Mouse (Mus musculus) lung, embryonic 15.5 days (tissue): Measurements from ENCODE around the gene Nipbl. TPM values are rescaled to one million over a fixed set of nuclear protein-coding genes. Genes with fewer than 3 reads are reported as not detected.
"Not testable (repeated sequence)": the region's sequence is repeated elsewhere in the genome, so short reads cannot be mapped to it uniquely, and the experiment has no call there.

Experiments
- ATAC-seq: fragments of 200-750 bp; cut with Nextera tagmentation; 2 replicates; pipeline ENCODE4 v1.8.0; 2017; ENCODE audit warnings: moderate number of reproducible peaks, borderline replicate concordance; ENCODE audit not compliant: low FRiP score, low TSS enrichment; ENCODE audit errors: extremely low read depth
- H3K27ac ChIP-seq: fragments of 300-500 bp; sonication (generic); 2 replicates; pipeline ENCODE4 v1.5.1; 2015; ENCODE audit warnings: moderate library complexity, mild to moderate bottlenecking, inconsistent platforms
- H3K27me3 ChIP-seq: fragments of 300-500 bp; sonication (generic); 2 replicates; pipeline ENCODE4 v1.6.1; 2015; ENCODE audit warnings: inconsistent platforms
- H3K36me3 ChIP-seq: fragments of 300-500 bp; sonication (generic); 2 replicates; pipeline ENCODE4 v1.6.1; 2015; ENCODE audit warnings: inconsistent platforms
- H3K4me1 ChIP-seq: fragments of 300-500 bp; sonication (generic); 2 replicates; pipeline ENCODE4 v1.6.1; 2015; ENCODE audit warnings: inconsistent platforms
- H3K4me2 ChIP-seq: fragments of 300-500 bp; sonication (generic); 2 replicates; pipeline ENCODE4 v1.6.1; 2015; ENCODE audit warnings: inconsistent platforms, mild to moderate bottlenecking, moderate library complexity
- H3K4me3 ChIP-seq: fragments of 300-500 bp; sonication (generic); 2 replicates; pipeline ENCODE4 v1.5.1; 2015; ENCODE audit warnings: mild to moderate bottlenecking, inconsistent platforms
- H3K9ac ChIP-seq: fragments of 300-500 bp; sonication (generic); 2 replicates; pipeline ENCODE4 v1.6.1; 2015; ENCODE audit warnings: inconsistent platforms
- H3K9me3 ChIP-seq: fragments of 300-500 bp; sonication (generic); 2 replicates; pipeline ENCODE4 v1.6.1; 2016; ENCODE audit warnings: inconsistent platforms
- WGBS: fragments of 180-500 bp; shearing (Covaris S2); methylation state at CpG from one replicate; pipeline ENCODE4 v1.1.7; 2015; 5-methylcytosine and 5-hydroxymethylcytosine counted together
- polyA plus RNA-seq: library from polyadenylated mRNA; unstranded; fragments of >200 nt; fragmentation: Nextera tagmentation; extraction: Ambion mirVana; gene quantifications from 2 replicates; pipeline ENCODE4 v1.2.1, GENCODE M21; 2015

Gene Nipbl
- polyA plus RNA-seq, 1 experiment from 2014 or later, result 16.9 TPM

DNA sequence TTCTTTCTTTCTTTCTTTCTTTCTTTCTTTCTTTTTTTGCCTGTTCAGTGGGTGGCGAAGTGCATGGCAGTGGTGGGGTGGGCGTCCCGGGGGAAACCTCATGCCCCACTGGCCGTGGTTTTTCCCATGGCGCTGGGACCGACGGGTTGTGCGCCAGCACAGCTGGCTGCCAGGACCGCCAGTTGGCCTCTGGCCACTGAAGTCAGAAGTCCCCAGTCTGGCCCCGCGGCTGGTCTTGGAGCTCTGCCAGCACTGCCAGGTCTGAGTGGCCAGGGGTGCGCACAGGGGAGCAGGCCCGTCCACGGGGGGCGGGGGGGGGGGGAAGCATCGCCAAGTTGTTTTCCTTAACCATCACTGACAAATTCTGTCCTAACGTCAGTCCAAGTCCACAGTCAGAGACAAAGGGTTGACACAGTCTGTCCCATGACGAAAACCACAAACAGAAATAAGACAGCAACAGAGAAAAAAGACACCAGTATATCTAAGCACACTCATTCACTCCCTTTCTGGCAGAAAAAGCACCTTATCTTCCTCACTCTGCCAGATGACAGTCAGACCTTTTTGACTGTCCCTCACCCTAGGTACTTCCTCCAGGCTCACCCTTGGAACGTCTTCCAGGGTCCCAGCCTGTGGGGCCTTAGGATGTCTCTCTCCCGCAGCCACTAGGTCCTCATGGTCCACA, 164.2 kb downstream of the Nipbl start:
- Histone ChIP-seq H3K9me3 (no peaks in the 10 kb centered on the region), H3K4me3 (peak overlapping the region; percentile 48), H3K9ac (no peak overlapping the region), H3K4me2 (peak overlapping the region; percentile 73), H3K27me3 (no peaks in the 10 kb centered on the region), H3K27ac (no peak overlapping the region), H3K4me1 (no peaks in the 10 kb centered on the region), H3K36me3 (no peaks in the 10 kb centered on the region)
- WGBS, result 37% methylated on average over 20 of the region's 20 CpGs
- ATAC-seq, result peak; percentile 87; the same call in 1 of the 2 replicates

- ATAC-seq, result peak; percentile 64
These were observed 164.9 kb downstream of the Nipbl start for GRCm38 (mm10) chr15:8279320-8279779.

DNA sequence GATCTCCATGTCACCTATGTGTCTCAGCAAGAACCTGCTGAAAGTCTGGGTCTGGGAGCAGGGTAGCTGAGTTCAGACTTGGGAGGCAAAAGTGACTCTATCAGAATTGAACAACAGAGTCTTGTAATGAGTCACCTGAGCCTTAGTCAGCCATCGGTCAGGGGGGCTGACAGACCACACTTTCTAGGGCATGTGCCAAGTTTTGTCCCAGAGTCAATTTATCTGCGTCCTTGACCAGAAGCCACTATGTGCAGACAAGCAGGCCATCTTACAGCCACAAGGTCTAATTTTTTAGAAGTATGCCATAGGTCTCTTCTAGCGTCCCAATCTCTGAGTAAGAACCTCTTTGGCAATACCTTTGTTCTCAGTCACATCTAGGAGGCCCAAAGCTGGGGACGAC, 166.3 kb downstream of the Nipbl start:
- 91% methylated on average over 4 of the region's 4 CpGs for WGBS
- not testable (repeated sequence) for H3K4me2 ChIP-seq, H3K27me3 ChIP-seq, H3K9me3 ChIP-seq, H3K9ac ChIP-seq, H3K4me1 ChIP-seq, H3K36me3 ChIP-seq, ATAC-seq, H3K27ac ChIP-seq, H3K4me3 ChIP-seq

More at GRCm38 (mm10) chr15:8279320-8279779, 164.9 kb downstream of the Nipbl start:
- 28% methylated on average over 16 of the region's 17 CpGs for WGBS
- Histone ChIP-seq H3K27me3 (no peaks in the 10 kb centered on the region), H3K4me1 (no peaks in the 10 kb centered on the region), H3K27ac (no peak overlapping the region; the same call in 1 of the 2 replicates), H3K9ac (0 out of 2 replicates have a peak overlapping the region, but pooled peaks have one; percentile 29), H3K9me3 (no peaks in the 10 kb centered on the region), H3K36me3 (no peaks in the 10 kb centered on the region), H3K4me2 (peak overlapping the region; percentile 73), H3K4me3 (peak overlapping the region; percentile 48)

DNA sequence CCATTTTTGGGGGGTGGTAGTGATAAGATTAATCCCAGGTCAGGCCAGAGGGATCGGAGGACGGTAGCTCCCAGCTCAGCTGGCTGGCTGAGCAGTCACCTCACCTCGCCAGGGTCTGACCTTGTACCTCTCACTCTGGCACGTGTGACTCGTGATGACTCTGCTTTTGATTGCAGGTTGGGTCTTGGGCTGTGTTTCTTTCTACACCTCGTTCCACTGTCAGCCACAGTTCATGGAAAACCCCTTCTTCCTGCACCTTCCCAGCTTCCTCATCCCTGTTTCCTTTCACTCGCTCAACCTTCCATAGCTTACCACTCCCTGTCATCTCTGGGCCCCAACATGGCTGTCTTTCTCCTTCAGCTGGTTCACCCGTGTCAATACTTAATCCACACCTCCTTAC, 172.3 kb downstream of the Nipbl start:
- Histone ChIP-seq H3K27me3 (no peaks in the 10 kb centered on the region), H3K9me3 (no peaks in the 10 kb centered on the region), H3K36me3 (peaks cover 29% of the 10 kb centered on the region), H3K4me2 (no peak overlapping the region), H3K4me1 (no peaks in the 10 kb centered on the region), H3K27ac (no peak overlapping the region), H3K4me3 (no peak overlapping the region), H3K9ac (no peak overlapping the region)
- WGBS, result 77% methylated on average over 8 of the region's 8 CpGs
- no peak for ATAC-seq

DNA sequence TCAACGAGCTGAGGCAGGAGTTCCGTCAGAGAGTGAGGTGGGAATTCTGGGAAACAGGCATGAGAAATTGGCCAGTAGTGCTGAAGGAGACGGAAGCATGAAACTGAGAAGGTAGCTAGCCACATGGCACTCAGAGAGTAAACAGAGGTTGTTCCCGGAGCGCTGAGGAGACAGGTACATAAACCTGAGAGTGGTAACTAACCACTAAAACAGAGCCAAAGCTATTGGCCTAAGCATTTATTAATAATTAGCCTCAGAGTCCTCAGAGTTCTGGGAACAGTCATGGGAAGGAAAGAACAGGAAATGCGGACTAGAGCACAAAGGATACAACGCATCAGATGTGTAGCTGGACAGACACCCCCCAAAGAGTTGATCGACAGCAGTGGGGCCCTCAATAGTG, 176.0 kb downstream of the Nipbl start:
- no peak overlapping the region for H3K27ac ChIP-seq
- H3K4me2 ChIP-seq, result no peak overlapping the region
- WGBS, result 82% methylated on average over 8 of the region's 8 CpGs
- H3K4me3 ChIP-seq, result no peak overlapping the region
- no peaks in the 10 kb centered on the region for H3K9me3 ChIP-seq
- no peak overlapping the region for H3K9ac ChIP-seq
- no peaks in the 10 kb centered on the region for H3K4me1 ChIP-seq
- no peaks in the 10 kb centered on the region for H3K27me3 ChIP-seq
- H3K36me3 ChIP-seq, result peaks cover 49% of the 10 kb centered on the region
- ATAC-seq, result no peak

DNA sequence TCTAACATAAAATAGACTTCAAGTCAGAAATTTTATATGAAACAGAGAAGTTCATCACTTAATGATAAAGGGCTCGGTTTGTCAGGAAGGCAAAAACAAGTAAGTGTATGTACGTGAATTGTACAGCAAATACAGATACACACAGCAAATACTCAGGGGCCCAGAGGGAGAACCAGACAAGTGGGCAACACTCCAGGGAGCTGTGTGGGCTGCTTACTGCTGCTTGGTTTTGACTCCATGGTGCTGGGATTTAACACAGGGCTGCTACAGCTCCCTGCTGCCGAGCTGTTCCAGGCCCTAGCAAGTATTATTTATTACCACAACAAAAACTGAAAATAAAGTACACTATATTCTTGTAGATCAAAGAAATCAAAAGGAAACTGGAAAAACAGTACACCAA, 177.1 kb downstream of the Nipbl start:
- 86% methylated on average over 3 of the region's 3 CpGs for WGBS
- Histone ChIP-seq H3K27ac (no peak overlapping the region), H3K4me2 (no peak overlapping the region), H3K36me3 (peaks cover 56% of the 10 kb centered on the region), H3K9me3 (no peaks in the 10 kb centered on the region), H3K9ac (no peak overlapping the region), H3K27me3 (no peaks in the 10 kb centered on the region), H3K4me1 (no peaks in the 10 kb centered on the region), H3K4me3 (no peak overlapping the region)
- no peak for ATAC-seq

GRCm38 (mm10) chr15:8265946-8266345, 178.3 kb downstream of the Nipbl start:
- H3K4me3 ChIP-seq, result no peak overlapping the region
- H3K36me3 ChIP-seq, result peaks cover 53% of the 10 kb centered on the region

More at GRCm38 (mm10) chr15:8265946-8266345, 178.3 kb downstream of the Nipbl start:
- H3K4me2 ChIP-seq, result no peak overlapping the region
- H3K9me3 ChIP-seq, result no peaks in the 10 kb centered on the region
- no peak for ATAC-seq
- H3K27me3 ChIP-seq, result no peaks in the 10 kb centered on the region
- H3K9ac ChIP-seq, result no peak overlapping the region
- no peak overlapping the region for H3K27ac ChIP-seq
- 63% methylated on average over 3 of the region's 3 CpGs for WGBS
- H3K4me1 ChIP-seq, result no peaks in the 10 kb centered on the region

Other genes starting within 250 kb of the Nipbl start
- not detected in 2 replicates for gene Gm2310, start 75.5 kb upstream of the Nipbl start, polyA plus RNA-seq